Mouse (Mus musculus): ENCODE data around the gene Gtpbp1. TPM values are rescaled to one million over a fixed set of nuclear protein-coding genes. Genes with fewer than 3 reads are reported as not detected.

Gtpbp1 gene
- total RNA-seq (2021) = 10 to 100 TPM; 26.7 to 30.0 TPM
- long read RNA-seq, experiment 1, partial matches to known transcripts = 1 of 8 reads
- long read RNA-seq, experiment 1, other reads (novel, unspliced or antisense) = 5 of 8 reads
- long read RNA-seq, experiment 2, partial matches to known transcripts = 1 of 3 reads
- long read RNA-seq, experiment 2, other reads (novel, unspliced or antisense) = 2 of 3 reads

GRCm38 (mm10) chr15:79690426-79691022 lies at the start of gene Gtpbp1:
Gene Gtpbp1 (plus strand): TSS chr15:79690845.
- DNase-seq = peak; percentile 96

- DNase-seq = no peak
Measured at GRCm38 (mm10) chr15:79641135-79641817, 49.4 kb upstream of the Gtpbp1 start.

DNA sequence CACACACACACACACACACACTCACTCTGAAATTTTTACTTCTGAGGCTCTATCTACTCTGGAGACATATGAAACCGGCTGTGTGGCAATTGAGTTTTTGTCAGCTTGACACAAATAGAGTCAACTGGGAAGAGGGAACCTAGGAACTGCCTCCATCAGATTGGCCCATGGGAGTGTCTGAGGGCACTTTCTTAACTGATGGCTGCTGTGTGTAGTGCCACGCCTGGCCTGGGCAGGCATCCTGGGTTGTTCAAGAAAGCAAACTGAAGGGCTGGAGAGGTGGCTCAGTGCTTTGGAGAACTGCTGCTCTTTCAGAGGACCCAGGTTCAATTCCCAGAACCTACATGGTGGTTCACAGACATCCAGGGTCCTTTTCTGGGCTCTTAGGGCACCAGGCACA lies 45.2 kb upstream of the Gtpbp1 start:
- DNase-seq = no peak

DNA sequence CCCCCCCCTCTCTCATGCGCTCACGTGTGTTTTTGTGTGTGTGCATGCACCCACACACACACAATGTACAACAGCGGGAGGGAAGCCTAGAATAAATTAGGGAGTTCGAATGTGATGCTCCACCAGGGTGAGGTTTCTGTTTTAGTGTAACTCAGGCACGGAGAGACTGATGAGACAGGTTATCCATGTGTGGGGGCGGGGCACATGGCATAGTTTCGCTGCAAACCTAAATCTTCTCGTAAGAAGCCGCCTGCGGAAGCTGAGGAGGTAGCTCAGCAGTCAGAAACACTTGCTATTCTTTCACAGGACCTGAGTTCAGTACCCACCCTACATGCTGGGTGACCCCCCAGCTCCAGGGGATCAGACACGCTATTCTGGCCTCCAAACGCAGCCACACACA lies 42.5 kb upstream of the Gtpbp1 start:
- DNase-seq = no peak

DNA sequence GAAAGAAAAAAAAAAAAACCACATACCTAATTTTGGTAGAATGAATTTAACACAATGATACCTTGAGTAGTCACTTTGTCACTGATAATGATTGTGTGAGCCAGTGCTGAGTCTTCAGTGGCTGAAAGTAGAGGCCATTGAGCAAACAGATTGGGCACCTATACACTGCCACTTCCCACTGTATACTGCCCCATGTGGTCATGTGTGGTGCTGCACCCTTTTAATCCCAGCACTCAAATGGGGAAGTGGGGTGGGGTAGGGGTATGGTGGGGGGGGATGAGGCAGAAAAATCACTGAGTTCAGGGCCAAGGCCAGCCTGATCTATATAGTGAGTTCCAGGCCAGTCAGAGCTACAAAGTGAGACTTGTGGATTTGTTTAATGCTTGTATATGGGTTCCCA lies 40.1 kb upstream of the Gtpbp1 start:
- DNase-seq = peak; percentile 51

DNA sequence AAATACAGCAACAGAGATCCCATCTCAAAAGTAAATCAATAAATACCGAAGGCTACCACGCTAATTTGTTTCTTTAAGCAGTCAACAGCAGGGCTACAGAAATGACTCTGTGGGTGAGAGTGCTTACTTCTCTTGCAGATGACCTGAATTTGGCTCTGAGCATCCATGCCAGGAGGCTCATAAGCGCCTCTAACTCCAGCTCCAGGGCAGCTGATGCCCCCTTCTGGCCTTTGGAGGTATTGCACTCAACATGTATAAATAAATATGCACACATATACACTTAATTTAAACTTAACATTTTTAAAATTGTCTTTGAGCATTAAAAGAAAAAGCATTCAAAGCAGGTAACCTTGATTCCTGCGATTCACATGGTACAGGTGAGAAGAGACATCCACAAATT lies 39.2 kb upstream of the Gtpbp1 start:
- DNase-seq = peak; percentile 41

DNA sequence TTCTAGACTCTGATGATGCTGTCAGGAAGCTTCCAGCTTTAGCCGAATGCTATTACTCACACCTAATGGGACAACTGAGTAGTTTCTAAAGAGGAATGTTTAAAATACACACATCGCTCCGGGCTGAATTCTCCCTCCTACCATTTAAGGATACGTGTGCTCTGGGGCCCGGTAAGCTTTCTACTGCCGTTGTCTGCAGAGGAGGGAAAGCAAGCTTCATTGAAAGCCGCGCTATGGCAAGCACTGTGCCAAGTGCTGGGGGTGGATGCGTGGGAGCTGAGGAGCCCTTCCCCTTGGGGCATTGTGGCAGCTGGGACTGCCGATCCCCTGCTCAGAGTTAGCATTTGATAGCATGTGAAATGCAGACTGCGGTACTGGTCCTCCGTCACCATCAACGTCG lies 34.2 kb upstream of the Gtpbp1 start:
- no peak for DNase-seq

DNA sequence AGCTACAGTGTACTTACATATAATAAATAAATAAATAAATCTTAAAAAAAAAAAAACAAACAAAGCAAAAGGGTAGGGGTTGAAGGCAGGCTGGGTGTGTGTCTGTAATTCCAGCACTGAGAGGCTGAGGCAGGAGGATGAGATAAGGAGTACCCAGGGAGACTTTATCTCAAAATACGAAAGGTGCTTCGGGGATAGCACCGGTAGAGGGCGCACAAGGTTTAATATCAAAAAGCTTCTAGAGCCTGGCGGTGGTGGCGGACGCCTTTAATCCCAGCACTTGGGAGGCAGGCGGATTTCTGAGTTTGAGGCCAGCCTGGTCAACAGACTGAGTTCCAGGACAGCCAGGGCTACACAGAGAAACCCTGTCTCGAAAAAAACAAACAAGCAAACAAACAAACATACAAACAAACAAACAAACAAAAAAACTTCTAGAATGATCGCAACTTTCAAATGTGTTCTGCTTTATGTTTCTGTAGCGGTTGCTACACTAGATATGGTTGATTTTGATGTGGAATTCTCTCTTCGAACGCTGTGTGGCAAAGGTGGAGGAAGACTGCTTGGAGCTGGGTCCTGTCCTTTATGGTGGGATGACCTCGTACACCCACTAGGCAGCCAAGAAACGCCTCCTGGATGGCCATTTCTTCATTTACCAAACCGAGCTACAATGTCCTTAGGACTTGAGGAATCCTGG lies 32.7 kb upstream of the Gtpbp1 start:
- DNase-seq = peak; percentile 88

GRCm38 (mm10) chr15:79658531-79659375 lies 31.9 kb upstream of the Gtpbp1 start, which contains the start of the genes Fam227a and Cby1:
Gene Fam227a (minus strand): TSS chr15:79658956.
Gene Cby1 (plus strand): TSS chr15:79659199.
- peak; percentile 97 for DNase-seq

DNA sequence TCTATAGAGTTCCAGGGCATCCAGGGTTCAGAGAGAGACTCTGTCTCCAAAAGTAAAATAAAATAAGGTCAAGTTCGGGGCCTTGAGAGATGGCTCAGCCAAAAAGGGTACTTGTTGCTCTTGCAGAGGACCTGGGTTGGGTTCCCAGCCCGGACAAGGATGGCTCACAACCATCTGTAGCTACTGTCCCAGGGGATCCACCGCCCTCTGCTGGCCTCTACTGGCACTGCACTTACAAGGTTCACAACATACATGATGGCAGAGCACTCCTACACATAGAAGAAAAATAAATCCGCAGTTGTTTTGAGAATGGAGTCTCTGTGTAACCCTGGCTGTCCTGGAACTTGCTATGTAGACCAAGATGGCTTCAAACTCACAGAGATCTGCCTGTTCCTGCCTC lies 28.8 kb upstream of the Gtpbp1 start:
- peak; percentile 32 for DNase-seq

GRCm38 (mm10) chr15:79664666-79665065 lies 26.0 kb upstream of the Gtpbp1 start:
- DNase-seq = no peak

- DNase-seq = peak; percentile 52
Measured at GRCm38 (mm10) chr15:79669195-79669594, 21.4 kb upstream of the Gtpbp1 start.

DNA sequence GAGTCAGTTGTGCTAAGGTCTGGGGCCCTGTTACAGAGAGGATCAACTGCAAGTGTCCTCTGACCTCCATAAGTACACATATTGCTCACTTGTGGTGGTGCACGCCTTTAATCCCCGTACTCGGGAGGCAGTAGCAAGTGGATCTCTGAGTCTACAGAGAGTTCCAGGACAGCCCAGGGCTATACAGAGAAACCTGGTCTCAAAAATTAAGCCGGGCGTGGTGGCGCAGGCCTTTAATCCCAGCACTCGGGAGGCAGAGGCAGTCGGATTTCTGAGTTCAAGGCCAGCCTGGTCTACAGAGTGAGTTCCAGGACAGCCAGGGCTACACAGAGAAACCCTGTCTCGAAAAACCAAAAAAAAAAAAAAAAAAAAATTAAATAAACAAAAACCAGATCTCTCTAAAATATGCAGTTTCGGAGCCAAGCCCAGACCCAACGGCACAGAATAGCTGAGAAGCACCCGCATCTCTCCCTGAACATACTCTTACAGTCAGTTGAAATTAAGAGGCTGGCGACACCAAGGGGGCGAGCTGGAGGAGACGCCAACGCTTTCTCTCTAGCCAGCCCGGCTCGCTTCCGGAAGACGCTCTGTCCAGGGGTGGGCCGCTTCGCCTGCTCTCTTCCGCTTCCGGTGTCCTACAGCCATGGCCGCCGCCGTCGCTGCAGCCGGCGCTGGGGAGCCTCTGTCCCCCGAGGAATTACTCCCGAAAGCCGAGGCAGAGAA lies 20.2 kb upstream of the Gtpbp1 start, which contains the start of gene Tomm22:
TSS of gene Tomm22 (plus strand) at position 613 of the 723 bp plus-strand sequence.
- DNase-seq = peak; percentile 93

DNA sequence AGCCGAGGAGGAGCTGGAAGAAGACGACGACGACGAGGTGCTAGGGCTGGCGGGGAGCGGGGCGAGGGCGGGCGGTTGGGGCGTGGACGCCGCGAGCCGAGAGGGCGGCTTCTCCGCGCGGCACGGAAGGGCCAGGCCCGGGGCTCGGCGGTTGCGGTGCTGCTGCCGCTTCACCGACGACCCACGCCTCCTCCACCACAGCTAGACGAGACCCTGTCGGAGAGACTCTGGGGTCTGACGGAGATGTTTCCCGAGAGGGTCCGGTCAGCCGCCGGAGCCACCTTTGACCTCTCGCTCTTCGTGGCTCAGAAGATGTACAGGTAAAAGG lies 19.7 kb upstream of the Gtpbp1 start:
- no peak for DNase-seq

DNA sequence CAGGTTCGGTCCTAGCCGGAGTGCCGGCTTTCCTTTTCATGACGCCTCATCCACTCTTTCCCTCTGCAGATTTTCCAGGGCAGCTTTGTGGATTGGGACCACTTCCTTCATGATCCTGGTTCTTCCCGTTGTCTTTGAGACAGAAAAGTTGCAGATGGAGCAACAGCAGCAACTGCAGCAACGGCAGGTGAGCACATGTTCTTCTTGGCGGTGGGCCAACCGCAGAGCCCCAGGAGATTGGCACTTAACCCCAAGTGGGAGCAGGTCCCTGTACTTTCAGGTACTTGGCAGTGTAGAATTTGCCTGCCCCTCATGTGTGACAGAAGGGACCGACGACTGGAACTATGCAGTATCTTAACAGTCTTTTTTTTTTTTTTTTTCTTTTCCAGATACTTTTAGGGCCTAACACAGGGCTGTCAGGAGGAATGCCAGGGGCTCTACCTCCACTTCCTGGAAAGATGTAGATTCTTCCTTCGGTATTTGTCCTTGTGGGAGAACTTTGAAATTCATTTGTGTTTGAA lies 18.8 kb upstream of the Gtpbp1 start:
- peak; percentile 56 for DNase-seq

GRCm38 (mm10) chr15:79677936-79678335 lies 12.7 kb upstream of the Gtpbp1 start:
- DNase-seq = no peak

DNA sequence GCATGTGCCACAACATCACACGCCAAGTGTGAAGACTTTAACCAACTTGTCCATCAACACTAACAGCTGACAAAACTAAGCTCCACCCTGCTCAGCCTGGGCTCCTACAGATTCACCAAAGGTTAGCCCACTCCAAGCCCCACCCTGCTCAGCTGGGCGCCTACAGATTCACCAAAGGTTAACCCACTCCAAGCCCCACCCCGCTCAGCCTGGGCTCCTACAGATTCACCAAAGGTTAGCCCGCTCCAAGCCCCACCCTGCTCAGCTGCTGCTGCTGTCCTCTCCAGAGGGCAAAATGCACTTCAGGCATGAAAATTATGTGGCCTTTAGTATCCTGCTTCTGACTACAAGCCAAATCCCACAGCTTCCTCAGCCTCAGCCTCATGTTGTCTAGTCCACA lies 8.7 kb upstream of the Gtpbp1 start:
- no peak for DNase-seq

- DNase-seq = no peak
Measured at GRCm38 (mm10) chr15:79683146-79683545, 7.5 kb upstream of the Gtpbp1 start.

DNA sequence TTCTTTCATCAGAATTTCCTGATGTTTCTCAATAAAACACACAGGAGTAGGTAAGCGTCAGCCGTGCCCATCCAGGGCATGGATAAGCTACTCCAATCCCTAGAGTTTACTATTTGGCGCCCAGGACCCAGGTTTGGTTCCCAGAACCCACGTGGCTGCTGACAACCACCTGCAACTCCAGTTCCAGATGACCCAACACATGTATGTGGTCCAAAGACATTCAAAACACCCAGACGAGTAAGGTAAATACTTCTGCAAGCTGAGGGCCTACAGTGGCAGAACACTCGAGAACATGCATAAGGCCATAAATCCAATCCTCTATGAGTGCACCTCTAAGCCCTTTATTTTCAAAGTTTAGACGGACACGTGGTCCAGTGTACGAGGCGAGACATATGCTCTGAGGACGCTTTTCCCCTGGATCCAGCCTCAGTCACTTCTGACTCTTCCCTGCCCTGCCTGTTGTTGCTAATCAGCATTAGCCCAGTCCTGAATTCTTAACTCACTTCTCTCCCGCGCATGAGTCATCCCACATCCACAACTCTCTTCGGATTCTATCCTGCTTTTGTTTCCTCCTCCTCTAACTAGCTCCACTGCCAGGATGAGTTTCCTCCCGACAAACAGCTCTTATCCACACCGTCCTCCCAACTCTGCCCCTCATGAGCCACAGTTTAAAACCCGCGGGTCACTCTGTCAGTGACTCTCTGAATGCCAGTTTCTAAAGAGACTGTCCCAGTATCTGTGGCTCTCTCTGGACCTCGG lies 6.8 kb upstream of the Gtpbp1 start:
- peak; percentile 60 for DNase-seq

DNA sequence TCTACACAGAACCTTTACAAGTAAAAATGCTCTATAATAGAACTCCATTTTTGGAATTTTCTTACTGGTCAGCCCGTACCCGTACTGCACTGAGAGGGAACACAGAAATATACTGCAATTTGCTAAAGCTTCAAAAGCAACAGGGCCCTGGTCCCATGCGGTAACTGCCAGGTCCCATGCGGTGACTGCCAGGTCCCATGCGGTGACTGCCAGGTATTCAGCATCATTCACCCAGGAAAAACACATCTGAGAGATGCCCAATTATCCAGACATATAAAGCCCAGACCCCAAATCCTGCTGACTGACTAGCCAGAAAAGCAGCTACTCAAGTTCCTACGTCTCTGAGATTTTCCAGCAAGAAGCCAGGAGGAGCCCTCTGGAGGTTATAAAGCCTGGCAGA lies 6.0 kb upstream of the Gtpbp1 start:
- DNase-seq = no peak

Data from adrenal gland, postnatal 10 days (tissue).